Mouse (Mus musculus): ENCODE measurements at regions not wholly inside any gene's neighbourhood (a gene's known extent, or its start where the extent isn't known, plus 50 kb on each side); places are given as distances from the start of the nearest gene placed in this dataset.

DNA sequence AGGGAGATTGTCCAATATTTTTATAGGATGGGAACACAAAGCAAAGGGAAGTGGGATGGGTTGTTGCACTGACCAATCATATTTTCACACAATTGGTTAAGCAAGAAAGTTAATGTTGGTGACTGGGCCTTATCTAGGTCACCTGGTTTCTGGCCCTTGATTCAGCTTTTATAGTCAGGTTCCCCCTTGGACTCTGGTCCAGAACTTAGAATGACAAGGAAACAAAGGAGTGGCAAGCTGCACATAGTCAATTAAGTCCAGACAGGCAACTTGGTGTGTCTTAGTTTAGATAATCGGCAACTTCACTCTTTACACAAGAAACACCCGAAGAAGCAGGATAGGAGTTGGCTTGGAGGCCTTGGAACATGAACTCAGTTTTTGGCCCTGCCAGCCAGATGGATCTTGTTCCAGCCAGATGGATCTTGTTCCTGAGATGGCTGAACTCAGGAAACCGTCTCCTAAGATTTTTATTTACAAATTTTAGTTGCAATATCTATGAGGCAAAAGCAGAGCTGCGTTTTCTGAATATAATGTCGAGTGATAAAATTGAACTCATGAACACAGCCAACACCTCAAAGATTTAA lies 212.9 kb upstream of the Gm11042 start:
- TF ChIP-seq POLR2A (IDR thresholded peaks at IDR 0.05; ENCODE audit: insufficient read length, low read depth) (no peak), MYOG (IDR thresholded peaks at IDR 0.05; ENCODE audit: control insufficient read depth in 1 of 3, insufficient read depth in 1 of 3, insufficient read length in 2 of 3, low read depth in 2 of 3) (no peak), SRF (IDR thresholded peaks at IDR 0.05; ENCODE audit: control insufficient read depth, insufficient read length, low read depth) (no peak), POLR2AphosphoS2 (IDR thresholded peaks at IDR 0.05; ENCODE audit: insufficient read length, low read depth) (no peak), CEBPB (IDR thresholded peaks at IDR 0.05; ENCODE audit: insufficient read depth, poor library complexity, severe bottlenecking) (no peak), TCF3 (IDR thresholded peaks at IDR 0.05; ENCODE audit: insufficient read length, low read depth) (no peak), USF1 (IDR thresholded peaks at IDR 0.05; ENCODE audit: low read depth) (no peak), TCF12 (IDR thresholded peaks at IDR 0.05; ENCODE audit: insufficient read depth, poor library complexity, severe bottlenecking) (no peak)
